Mouse (Mus musculus) limb, embryonic 14.5 days (tissue): Measurements from ENCODE around the gene Pik3r1. TPM values are rescaled to one million over a fixed set of nuclear protein-coding genes. Genes with fewer than 3 reads are reported as not detected.

Experiments
- ATAC-seq: fragments of 200-750 bp; cut with Nextera tagmentation; 2 replicates; pipeline ENCODE4 v1.8.0; 2017; ENCODE audit warnings: low read depth, moderate number of reproducible peaks, moderate TSS enrichment; ENCODE audit not compliant: low FRiP score
- DNase-seq: peaks from one replicate; pipeline ENCODE4 v3.0.0-alpha.2; 2015; ENCODE audit warnings: low spot score
- H3K27ac ChIP-seq: fragments of 300-500 bp; sonication (generic); replicated peaks from 2 replicates; pipeline ENCODE4 v1.5.1; 2014; ENCODE audit warnings: low read depth, mild to moderate bottlenecking, low read length, moderate library complexity, mixed read lengths
- H3K27me3 ChIP-seq: fragments of 300-500 bp; sonication (generic); 2 replicates; pipeline ENCODE4 v1.6.1; 2014; ENCODE audit warnings: low read length, mixed read lengths; ENCODE audit not compliant: control insufficient read depth, insufficient read depth
- H3K36me3 ChIP-seq: fragments of 300-500 bp; sonication (generic); 2 replicates; pipeline ENCODE4 v1.6.1; 2014; ENCODE audit warnings: mild to moderate bottlenecking, low read length, moderate library complexity, mixed read lengths; ENCODE audit not compliant: control insufficient read depth, insufficient read depth
- H3K4me1 ChIP-seq: fragments of 300-500 bp; sonication (generic); 2 replicates; pipeline ENCODE4 v1.6.1; 2014; ENCODE audit warnings: antibody characterized with exemption, low read length, mixed read lengths; ENCODE audit not compliant: control insufficient read depth, insufficient read depth
- H3K4me2 ChIP-seq: fragments of 300-500 bp; sonication (generic); replicated peaks from 2 replicates; pipeline ENCODE4 v1.6.1; 2014; ENCODE audit warnings: low read depth, mild to moderate bottlenecking, low read length, moderate library complexity; ENCODE audit not compliant: severe bottlenecking
- H3K4me3 ChIP-seq: fragments of 300-500 bp; sonication (generic); replicated peaks from 2 replicates; pipeline ENCODE4 v1.5.1; 2014; ENCODE audit warnings: low read length
- H3K9ac ChIP-seq: fragments of 300-500 bp; sonication (generic); 2 replicates; pipeline ENCODE4 v1.6.1; 2014; ENCODE audit warnings: mild to moderate bottlenecking, low read depth, low read length, moderate library complexity; ENCODE audit not compliant: severe bottlenecking
- H3K9me3 ChIP-seq: fragments of 300-500 bp; sonication (generic); 2 replicates; pipeline ENCODE4 v1.6.1; 2016; ENCODE audit warnings: low read length; ENCODE audit not compliant: control insufficient read depth
- POLR2A ChIP-seq: fragments of 200-500 bp; IDR thresholded peaks from 2 replicates; pipeline ENCODE4 v1.8.0; 2012; ENCODE audit warnings: inconsistent platforms, mild to moderate bottlenecking, moderate library complexity, borderline replicate concordance; ENCODE audit not compliant: insufficient read depth, insufficient read length; ENCODE audit errors: extremely low read depth
- WGBS: fragments of 180-500 bp; shearing (Covaris S2); extraction: QIAGEN DNeasy Blood & Tissue Kit; methylation state at CpG from one replicate; pipeline ENCODE4 v1.1.7; 2014; 5-methylcytosine and 5-hydroxymethylcytosine counted together
- polyA plus RNA-seq, 2 experiments: library from polyadenylated mRNA; depleted of rRNA in 1 of 2; stranded (reverse) in 1 of 2; unstranded in 1 of 2; fragments of >200 nt; fragmentation: Nextera tagmentation in 1 of 2; extraction: Ambion mirVana in 1 of 2; gene quantifications; 2 replicates each; pipeline versions ENCODE4 v1.2.1 to v1.2.3; 2012 to 2014

The Pik3r1 gene
- polyA plus RNA-seq, 2 experiments = 29.2 to 62.2 TPM

DNA sequence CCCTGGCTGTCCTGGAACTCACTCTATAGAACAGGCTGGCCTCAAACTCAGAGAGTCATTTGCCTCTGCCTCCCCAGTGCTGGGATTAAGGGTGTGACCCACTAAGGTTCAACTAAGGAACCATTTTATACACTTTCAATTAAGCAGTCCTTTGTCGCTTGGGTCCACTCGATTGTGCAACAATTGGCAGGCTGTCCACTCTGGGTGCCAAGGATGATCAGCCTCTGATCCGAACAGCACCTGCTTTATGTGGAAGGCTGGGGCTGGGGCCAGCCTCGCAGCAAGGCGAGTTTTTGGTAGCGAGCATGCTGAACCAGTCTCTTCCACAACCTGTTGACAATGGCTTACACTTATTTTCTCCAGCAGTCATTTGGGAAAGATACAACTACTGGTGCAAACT lies 29.2 kb downstream of the Pik3r1 start:
- Histone ChIP-seq H3K27ac (no peak overlapping the region), H3K27me3 (no peaks in the 10 kb centered on the region), H3K9me3 (no peaks in the 10 kb centered on the region), H3K36me3 (no peaks in the 10 kb centered on the region), H3K4me1 (0 out of 2 replicates have a peak, but pooled peaks cover 10% of the 10 kb centered on the region), H3K4me3 (no peak overlapping the region), H3K9ac (no peak overlapping the region), H3K4me2 (no peak overlapping the region)
- TF ChIP-seq POLR2A = no peak
- 79% methylated on average over 6 of the region's 6 CpGs for whole genome bisulfite sequencing
- ATAC-seq (no peak), DNase-seq (no peak)

GRCm38 (mm10) chr13:101736521-101737387 lies 31.3 kb downstream of the Pik3r1 start:
- Histone ChIP-seq H3K27me3 (no peaks in the 10 kb centered on the region), H3K9me3 (no peaks in the 10 kb centered on the region), H3K4me2 (no peak overlapping the region), H3K27ac (no peak overlapping the region), H3K36me3 (no peaks in the 10 kb centered on the region), H3K9ac (no peak overlapping the region), H3K4me1 (peaks cover 27% of the 10 kb centered on the region), H3K4me3 (no peak overlapping the region)
- DNase-seq = no peak
- WGBS = 76% methylated on average over 16 of the region's 16 CpGs
- TF ChIP-seq POLR2A = no peak
- ATAC-seq = no peak

DNA sequence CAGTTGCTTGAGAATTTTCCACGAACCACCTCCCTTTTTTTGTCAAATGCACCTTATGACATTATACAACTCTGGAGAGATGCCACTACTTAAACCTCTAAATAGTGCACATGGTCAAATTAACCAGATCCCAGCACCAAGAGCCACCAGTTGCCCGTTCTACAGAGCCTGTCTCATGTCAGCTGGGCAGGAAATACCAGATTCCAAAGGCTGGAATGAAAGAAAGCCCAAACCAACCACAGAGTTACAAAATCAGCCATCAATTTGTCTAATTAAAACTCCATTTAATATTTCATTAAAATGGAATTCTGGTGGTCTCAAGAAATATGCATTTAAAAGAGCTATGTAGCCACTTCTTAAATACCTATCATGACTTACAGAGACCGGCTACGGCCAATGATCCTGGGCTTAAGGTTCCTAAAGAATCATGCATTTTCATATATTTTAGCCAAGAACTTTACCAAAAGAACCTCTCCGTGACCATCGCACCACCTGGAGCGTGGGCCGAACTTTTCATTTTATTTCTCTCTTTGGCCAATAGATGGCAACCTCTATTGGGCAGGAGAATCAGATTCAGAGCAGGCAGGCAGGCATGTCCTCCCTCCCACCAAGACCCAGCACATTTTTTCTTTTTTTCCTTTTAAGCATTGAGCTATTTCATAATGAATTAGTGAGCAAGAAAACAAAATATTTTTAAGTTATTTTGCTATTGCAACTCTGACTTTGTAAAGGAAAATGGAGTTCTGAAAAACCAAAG lies 32.5 kb downstream of the Pik3r1 start:
- Histone ChIP-seq H3K36me3 (no peaks in the 10 kb centered on the region), H3K27me3 (no peaks in the 10 kb centered on the region), H3K4me2 (no peak overlapping the region), H3K4me1 (peaks cover 28% of the 10 kb centered on the region), H3K4me3 (no peak overlapping the region), H3K9me3 (no peaks in the 10 kb centered on the region), H3K9ac (no peak overlapping the region), H3K27ac (no peak overlapping the region)
- no peak for TF ChIP-seq POLR2A
- 49% methylated on average over 8 of the region's 8 CpGs for WGBS
- DNase-seq (no peak), ATAC-seq (no peak)

DNA sequence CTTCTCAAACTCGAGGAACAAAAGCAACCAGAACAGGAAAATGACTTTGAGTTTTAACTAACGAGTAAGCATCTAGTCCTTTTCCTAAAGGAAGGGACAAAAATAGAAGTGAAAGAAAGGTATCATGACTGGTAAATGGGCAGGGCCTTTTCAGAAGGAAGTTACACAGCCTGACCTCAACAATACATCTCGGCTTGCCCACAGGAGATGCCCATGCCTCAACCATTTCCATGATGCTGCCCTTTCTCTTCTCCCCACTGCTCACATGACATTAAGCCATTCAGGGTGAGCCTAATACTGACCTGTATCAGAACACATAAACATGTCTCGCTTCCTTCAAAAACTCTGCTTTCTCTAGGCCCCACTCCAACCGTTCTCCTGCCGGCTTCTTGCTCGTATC lies 33.8 kb downstream of the Pik3r1 start:
- WGBS = 76% methylated on average over 7 of the region's 7 CpGs
- ATAC-seq (no peak), DNase-seq (no peak)
- H3K9me3 ChIP-seq = no peaks in the 10 kb centered on the region
- no peaks in the 10 kb centered on the region for H3K36me3 ChIP-seq
- H3K9ac ChIP-seq = no peak overlapping the region
- H3K27me3 ChIP-seq = no peaks in the 10 kb centered on the region
- no peak overlapping the region for H3K27ac ChIP-seq
- H3K4me3 ChIP-seq = no peak overlapping the region
- peaks cover 42% of the 10 kb centered on the region for H3K4me1 ChIP-seq
- TF ChIP-seq POLR2A = no peak
- no peak overlapping the region for H3K4me2 ChIP-seq

DNA sequence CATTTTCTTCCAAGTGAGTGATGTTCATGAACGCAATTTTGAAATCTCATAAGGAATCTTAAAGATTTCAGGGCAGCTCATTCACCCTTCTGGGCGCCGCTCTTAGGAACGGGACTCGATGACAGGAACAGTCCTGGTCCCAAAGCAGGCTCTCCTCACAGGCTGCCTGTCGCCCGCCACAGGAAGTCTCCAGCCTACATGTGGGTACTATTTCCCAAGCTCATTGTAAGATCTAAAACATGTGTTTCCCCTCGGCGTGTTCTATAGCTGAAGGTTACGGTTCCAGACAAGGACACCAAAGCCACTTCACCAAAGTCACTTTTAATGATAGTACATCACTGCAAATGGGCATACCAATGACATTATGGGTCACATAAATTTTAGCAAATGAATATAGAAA lies 35.3 kb downstream of the Pik3r1 start:
- peaks cover 45% of the 10 kb centered on the region for H3K4me1 ChIP-seq
- WGBS = 33% methylated on average over 10 of the region's 10 CpGs
- H3K27ac ChIP-seq = no peak overlapping the region
- no peak for TF ChIP-seq POLR2A
- no peaks in the 10 kb centered on the region for H3K27me3 ChIP-seq
- DNase-seq (no peak), ATAC-seq (no peak)
- H3K9me3 ChIP-seq = no peaks in the 10 kb centered on the region
- H3K9ac ChIP-seq = no peak overlapping the region
- no peaks in the 10 kb centered on the region for H3K36me3 ChIP-seq
- H3K4me2 ChIP-seq = no peak overlapping the region
- H3K4me3 ChIP-seq = no peak overlapping the region
